Mouse (Mus musculus) bone marrow macrophage, adult 2 months (primary cell): ENCODE data around the gene Mrpl40.

Experiments used
- CTCF ChIP-seq: IDR thresholded peaks from 2 replicates; pipeline ENCODE4 v1.5.1; 2012; ENCODE audit warnings: low read depth, mild to moderate bottlenecking, low read length, moderate library complexity
- POLR2A ChIP-seq: IDR thresholded peaks from 2 replicates; pipeline ENCODE4 v1.6.1; 2012; ENCODE audit warnings: mild to moderate bottlenecking, low read depth, low read length, borderline replicate concordance

GRCm38 (mm10) chr16:18893840-18894372, 17.2 kb upstream of the Mrpl40 start:
- TF ChIP-seq CTCF (no peak), POLR2A (no peak)
